Mouse (Mus musculus): ENCODE data around the gene Hddc3. TPM values are rescaled to one million over a fixed set of nuclear protein-coding genes. Genes with fewer than 3 reads are reported as not detected.
"Not testable (repeated sequence)": the region's sequence is repeated elsewhere in the genome, so short reads cannot be mapped to it uniquely, and the experiment has no call there.

Hddc3 gene
- total RNA-seq, 2 experiments from 2014 or later, result 38.5 to 45.9 TPM

GRCm38 (mm10) chr7:80394600-80394999 is 51.7 kb downstream of the Hddc3 start:
- DNase-seq (ENCODE audit: low spot score in 2 of 2), result no peak

- not testable (repeated sequence) for DNase-seq (ENCODE audit: low spot score in 2 of 2)
These were observed 53.5 kb downstream of the Hddc3 start for GRCm38 (mm10) chr7:80396427-80396826.

GRCm38 (mm10) chr7:80397986-80398385 is 55.1 kb downstream of the Hddc3 start:
- no peak for DNase-seq (ENCODE audit: low spot score in 2 of 2)

GRCm38 (mm10) chr7:80398654-80399444 is 55.9 kb downstream of the Hddc3 start:
- DNase-seq (ENCODE audit: low spot score in 2 of 2), result no peak

- DNase-seq (ENCODE audit: low spot score in 2 of 2), result no peak
These were observed 57.2 kb downstream of the Hddc3 start for GRCm38 (mm10) chr7:80400099-80400498.

Other genes starting within 250 kb of the Hddc3 start
- gene Idh2, start 227.7 kb upstream of the Hddc3 start, total RNA-seq (2021), result 100 to 1,000 TPM; 116 to 190 TPM
- 10 to 100 TPM; 62.7 to 75.9 TPM for gene Sema4b, start 156.3 kb upstream of the Hddc3 start, total RNA-seq (2021)
- 10 to 100 TPM; 53.9 to 64.2 TPM for gene Cib1, start 110.3 kb upstream of the Hddc3 start, total RNA-seq (2021)
- 1 to 10 TPM; 3.8 to 4.1 TPM for gene Gdpgp1, start 110.2 kb upstream of the Hddc3 start, total RNA-seq (2021)
- 1 to 10 TPM; 1.2 to 1.7 TPM for gene Ttll13, start 96.7 kb upstream of the Hddc3 start, total RNA-seq (2021)
- 10 to 100 TPM; 40.7 to 41.4 TPM for gene Ngrn, start 81.9 kb upstream of the Hddc3 start, total RNA-seq (2021)
- gene Vps33b, start 73.5 kb upstream of the Hddc3 start, total RNA-seq (2021), result 10 to 100 TPM; 14.9 to 26.6 TPM
- gene Prc1, start 48.7 kb upstream of the Hddc3 start, total RNA-seq (2021), result 1 to 10 TPM; 3.6 to 4.6 TPM
- 10 to 100 TPM in 1 of 2 experiments, 1 to 10 TPM in 1; 7.3 to 11.9 TPM for gene Rccd1, start 18.6 kb upstream of the Hddc3 start, total RNA-seq (2021)
- 10 to 100 TPM; 71.5 to 85.8 TPM for gene Unc45a, start 2.1 kb upstream of the Hddc3 start, total RNA-seq (2021)
- gene Man2a2, start 28.3 kb downstream of the Hddc3 start, total RNA-seq (2021), result 10 to 100 TPM; 76.6 to 88.8 TPM
- 10 to 100 TPM in 1 of 2 experiments, 1 to 10 TPM in 1; 8.4 to 13.0 TPM for gene Fes, start 44.8 kb downstream of the Hddc3 start, total RNA-seq (2021)
- 100 to 1,000 TPM; 143 to 158 TPM for gene Furin, start 62.3 kb downstream of the Hddc3 start, total RNA-seq (2021)
- gene Blm, start 192.0 kb downstream of the Hddc3 start, total RNA-seq (2021), result 1 to 10 TPM in 1 of 2 experiments, under 1 TPM in 1; 0.86 to 2.2 TPM